Mouse (Mus musculus) lung, postnatal 25 days (tissue): Measurements from ENCODE around the gene Megf6.

ENCODE experiments used
- DNase-seq: peaks from one replicate; pipeline ENCODE4 v3.0.0; 2022; ENCODE audit warnings: low spot score

Gene Megf6

GRCm38 (mm10) chr4:154170506-154171150 lies at the start of gene Megf6:
Gene Megf6 (plus strand): TSS chr4:154170730.
- DNase-seq: peak; percentile 78

DNA sequence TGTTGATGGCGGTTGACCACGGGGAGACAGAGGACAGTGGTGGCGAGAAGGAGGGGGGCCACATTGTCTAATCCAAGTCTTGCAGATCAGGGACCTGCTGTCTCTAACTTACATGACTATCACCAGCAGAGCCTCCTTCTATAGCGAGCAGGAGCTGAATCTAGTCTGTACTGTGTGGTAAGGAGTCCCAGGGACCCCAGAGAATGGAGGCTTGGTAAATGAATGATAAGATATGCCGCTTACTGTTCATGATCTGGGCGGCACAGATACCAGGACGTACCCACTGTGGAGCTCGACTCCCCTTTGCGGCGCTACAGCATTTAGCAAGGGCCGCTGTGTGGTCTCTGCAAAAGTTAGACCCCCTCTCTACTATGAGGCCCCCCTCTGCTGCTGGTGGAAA lies 48.7 kb upstream of the Megf6 start:
- no peak for DNase-seq

- DNase-seq: no peak
These were observed 48.2 kb upstream of the Megf6 start for GRCm38 (mm10) chr4:154122374-154122773.

GRCm38 (mm10) chr4:154123553-154123952 lies 47.0 kb upstream of the Megf6 start:
- no peak for DNase-seq

DNA sequence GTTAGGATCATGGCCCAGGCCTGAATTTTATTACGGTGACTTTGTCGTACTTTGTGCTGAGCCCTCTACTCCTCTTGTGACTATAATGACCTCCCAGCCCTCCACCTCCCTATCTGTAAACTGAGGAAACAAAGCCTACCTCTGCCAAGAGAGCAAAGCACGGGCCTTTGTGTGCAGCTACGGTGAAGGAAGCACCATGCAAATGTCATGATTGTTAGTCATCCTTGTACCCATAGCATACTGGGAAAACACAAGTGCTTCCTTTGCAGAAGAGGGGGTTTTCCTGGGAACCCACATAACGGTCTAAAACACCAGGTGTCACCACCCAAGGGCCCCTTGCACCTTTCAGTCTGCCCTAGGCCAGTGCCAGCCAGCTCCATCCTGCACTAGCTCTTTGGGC lies 45.3 kb upstream of the Megf6 start:
- DNase-seq: no peak

DNA sequence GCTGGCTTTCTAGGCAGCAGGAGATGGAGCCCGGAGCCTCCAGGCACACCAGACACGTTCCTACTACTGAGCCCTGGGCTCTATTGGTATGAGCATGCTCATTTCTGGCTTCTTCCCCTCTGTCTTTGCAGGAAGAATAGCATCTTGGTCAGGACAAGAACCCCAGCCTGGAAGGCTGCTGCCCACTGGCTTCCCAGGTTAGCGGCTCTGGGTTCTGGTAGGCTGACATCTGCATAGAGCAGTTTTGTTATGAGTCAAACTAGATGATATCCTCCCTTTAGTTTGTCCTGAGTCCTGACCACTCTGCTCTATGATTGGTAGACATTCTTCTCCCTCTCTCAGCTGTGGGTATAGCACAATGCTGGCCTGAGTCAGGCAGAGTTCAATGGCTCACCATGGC lies 43.3 kb upstream of the Megf6 start:
- DNase-seq: no peak

GRCm38 (mm10) chr4:154129950-154130349 lies 40.6 kb upstream of the Megf6 start:
- no peak for DNase-seq

DNA sequence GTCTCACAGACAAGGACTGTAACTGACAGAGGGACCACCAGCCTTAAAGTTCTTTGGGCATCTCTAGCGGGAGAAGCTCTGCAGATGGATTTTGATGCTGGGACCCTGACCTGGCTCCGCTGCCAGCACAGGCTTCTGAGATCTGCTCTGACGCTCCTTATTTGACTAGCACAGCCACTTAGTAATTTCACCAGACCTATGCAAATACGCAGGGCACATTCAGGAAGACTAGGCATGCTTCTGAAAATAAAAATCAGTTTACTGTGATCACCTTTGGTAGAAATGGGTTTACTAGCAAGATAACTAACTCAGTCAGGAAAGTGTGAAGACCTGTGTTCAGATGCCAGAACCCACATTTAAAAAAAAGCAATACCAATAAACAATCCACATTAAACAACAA lies 38.6 kb upstream of the Megf6 start:
- DNase-seq: no peak

DNA sequence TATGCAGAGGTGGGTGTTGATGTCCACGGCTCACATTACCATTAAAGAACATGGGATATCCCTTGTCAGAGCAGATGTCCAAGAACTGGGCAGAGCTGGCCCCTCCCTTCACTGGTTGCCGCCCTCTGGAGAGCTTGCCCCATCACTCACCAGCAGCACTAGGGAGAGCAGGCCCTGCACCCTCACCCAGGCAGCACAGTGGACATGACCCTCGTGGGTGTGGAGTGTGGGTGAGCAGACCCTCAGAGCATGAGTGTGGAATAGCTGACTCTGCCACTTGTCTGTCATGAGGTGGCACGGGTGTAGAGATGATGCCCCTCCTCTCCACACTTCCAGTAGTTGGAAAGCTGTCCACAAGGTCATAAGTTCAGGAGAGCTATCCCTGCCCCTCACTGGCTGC lies 35.7 kb upstream of the Megf6 start:
- DNase-seq: no peak

DNA sequence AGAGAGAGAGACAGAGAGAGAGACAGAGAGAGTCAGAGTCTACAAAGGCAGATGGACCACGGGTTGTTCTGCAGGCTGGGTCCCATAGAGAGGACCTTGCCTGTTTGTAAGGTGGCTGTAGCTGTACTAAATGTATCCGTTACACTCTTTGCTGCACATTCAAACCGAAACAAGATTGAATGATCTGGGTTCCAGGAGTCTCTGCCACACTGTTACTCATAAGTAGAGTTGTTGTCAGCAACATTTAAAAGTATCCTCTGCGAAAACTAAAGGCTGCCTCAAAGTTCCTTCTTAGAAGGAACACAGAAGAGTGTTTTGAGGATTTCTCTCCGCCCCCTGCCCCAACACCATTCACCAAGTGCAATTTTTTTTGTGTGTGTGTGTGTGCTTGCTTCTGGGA lies 33.4 kb upstream of the Megf6 start:
- no peak for DNase-seq

GRCm38 (mm10) chr4:154139671-154140181 lies 30.8 kb upstream of the Megf6 start:
- DNase-seq: no peak

DNA sequence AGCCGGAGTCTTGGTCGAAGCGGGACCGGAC lies 30.5 kb upstream of the Megf6 start, which contains the start of gene Trp73:
TSS of gene Trp73 (minus strand) at position 27 of the 31 bp plus-strand sequence.
- no peak for DNase-seq

DNA sequence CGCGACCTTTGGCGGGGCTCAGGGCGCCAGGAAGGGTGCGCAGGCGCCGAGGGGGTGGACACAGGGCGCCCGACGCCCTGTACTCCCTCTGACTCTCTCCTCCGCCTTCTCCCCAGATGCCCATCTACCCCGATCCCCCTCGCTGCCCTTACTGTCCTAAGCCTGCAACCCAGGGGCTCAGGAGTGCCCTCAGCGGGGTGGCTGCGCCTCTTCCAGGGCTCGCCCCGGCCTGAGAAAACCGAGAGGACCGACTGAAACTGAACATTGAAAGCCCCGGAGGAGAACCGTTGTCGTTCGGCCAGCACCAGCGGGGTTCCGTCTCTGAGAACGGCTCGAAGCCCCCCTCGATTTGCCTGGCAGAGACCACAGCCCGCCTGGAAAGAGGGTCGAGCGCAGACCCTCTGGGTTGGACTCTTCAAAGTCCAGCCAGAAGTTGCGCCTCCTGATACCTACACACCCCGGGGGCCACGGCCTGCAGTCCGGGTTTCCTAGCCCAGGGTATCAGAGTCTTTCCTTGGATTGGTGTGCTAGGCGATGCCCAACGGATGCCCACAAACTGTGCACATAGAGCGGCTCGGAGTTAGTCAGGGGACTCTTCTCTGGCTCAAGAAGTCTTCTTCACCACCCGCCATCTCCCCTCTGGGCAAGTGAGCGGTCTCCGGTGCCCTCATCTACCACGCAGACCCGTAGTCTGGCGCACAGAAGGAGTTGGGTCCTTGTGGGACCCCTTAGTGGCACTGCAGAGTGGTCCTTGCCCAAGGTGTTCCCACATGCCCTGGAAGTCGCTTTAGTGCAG lies 30.1 kb upstream of the Megf6 start:
- no peak for DNase-seq

DNA sequence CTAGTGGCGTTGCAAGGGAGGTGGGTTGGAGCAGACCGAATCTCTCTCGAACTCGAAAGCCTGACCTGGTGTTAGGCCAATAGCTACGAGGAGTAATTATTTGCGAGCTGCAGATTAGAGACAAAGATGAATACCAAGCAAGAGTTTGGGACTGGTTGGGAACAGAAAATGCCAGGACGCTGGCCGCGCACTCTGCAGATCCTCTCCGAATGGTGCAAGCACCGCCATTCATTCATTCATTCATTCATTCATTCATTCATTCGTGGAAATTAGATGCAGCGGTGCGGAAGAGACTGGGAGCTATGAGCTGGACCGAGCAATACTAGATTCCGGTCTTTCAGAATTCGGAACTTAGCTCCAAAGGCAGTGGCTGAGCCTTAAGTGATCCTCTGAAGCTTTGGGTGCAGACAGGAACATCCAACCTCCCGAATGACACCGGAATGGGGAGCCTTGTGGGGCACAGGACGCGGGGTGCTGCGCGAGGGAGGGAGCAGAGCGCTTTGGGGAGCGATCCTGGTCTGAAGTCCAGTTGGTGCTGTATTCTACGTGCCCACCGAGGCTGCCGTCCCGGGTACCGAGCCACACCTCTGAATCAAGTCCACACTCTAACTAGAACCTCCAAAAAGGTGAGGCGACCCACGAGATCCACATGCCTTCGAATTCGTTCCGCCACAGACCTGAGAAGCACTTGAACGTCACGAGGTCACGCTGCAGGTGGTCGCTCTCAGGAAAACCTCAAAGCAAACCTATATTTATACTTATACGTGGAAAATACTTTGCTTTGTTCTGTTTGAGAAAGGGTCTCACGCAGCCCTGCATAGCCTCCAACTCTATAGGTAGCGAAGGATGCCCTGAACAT lies 29.3 kb upstream of the Megf6 start:
- DNase-seq: no peak

DNA sequence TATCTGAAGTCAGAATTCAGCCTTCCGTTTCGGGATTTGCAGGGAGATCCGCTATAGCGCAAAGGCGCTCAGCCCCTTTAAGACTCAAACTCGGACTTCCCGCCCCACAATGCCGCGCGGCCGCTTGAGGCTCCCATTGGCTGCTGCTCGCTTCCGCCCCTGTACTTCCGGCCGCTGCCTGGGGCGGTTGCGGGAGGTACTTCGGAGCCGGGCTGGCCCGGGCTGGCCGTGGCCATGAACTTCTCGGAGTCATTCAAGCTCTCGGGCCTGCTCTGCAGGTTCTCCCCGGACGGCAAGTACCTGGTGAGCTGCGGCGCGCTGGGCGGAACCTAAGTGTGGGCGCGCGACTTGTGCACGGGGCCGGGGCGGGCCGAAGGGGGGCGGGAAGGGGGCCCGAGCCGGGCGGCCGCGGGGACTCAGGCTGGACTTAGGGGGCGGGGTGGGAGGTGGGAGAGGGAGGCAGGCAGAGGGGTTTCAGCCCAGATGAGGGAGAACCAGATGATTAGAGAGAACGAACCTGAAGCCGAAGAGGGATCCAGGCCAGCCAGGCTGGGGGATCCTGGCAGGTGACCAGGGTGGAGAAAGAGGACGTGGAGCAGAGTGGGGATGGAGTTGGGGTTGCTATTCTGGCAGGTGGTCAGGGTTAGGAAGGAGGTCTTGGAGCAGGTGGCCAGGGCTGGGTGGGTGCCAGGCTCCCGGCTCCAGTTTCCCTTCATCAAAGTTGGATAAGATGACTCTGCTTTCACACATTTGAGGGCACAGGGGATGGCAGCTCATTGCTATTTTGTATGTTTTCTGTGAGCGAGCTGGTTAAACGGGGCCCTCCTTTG lies 28.1 kb upstream of the Megf6 start, which contains the start of gene Wrap73:
TSS of gene Wrap73 (plus strand) at position 162 of the 830 bp plus-strand sequence.
- DNase-seq: peak; percentile 91

- DNase-seq: no peak
These were observed 25.8 kb upstream of the Megf6 start for GRCm38 (mm10) chr4:154144712-154145111.

DNA sequence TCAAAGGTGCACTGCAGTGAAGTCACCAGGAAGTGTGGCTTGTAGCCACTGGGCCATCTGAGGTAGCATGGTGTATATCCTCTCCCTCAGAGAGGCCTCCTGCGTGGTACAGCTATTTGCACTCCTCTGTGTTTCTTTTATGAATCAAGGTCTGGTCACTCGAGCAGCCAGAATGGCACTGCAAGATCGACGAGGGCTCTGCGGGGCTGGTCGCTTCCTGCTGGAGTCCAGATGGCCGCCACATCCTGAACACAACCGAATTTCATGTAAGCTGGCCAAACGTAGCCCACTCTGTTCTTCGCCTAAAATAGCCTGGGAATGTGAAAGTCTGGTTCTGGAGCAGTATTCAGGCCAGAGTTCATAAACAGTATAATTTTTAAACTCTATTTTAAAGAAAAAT lies 24.2 kb upstream of the Megf6 start:
- no peak for DNase-seq

DNA sequence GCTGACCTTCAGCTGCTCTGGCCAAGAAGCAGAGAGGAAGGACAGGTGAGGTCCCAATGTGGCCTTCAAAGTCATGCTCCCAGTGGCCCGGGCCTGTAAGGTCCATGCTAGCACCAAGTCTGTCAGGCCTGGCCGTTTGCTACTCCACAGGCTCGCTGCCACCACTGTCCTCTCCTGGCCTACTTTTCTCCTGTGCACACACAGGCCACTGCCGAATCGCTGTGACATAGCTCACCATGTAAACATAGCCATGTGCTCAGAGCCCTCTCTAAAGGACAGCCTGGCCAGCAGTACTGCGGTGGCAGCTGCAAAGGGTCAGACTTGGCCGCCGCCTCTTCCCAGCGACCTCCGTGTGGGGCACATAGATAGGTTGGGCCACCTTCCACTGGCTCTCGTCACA lies 16.4 kb upstream of the Megf6 start:
- DNase-seq: no peak

DNA sequence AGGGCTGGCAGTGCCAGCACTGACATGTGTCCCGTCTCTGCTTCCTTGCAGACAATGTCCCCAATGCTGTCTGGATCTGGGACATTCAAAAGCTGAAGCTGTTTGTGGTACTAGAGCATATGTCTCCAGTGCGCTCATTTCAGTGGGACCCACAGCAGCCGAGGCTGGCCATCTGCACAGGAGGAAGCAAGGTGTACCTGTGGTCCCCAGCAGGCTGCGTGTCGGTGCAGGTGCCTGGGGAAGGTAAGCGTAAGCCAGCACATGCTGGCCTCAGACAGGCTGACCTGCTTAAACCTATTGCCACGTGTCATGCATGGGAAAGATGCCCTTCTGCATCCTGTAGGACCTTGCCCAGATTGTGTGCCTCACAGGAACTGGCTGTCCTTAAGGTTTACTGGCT lies 14.5 kb upstream of the Megf6 start:
- no peak for DNase-seq

- no peak for DNase-seq
These were observed 12.4 kb upstream of the Megf6 start for GRCm38 (mm10) chr4:154157970-154158662.

DNA sequence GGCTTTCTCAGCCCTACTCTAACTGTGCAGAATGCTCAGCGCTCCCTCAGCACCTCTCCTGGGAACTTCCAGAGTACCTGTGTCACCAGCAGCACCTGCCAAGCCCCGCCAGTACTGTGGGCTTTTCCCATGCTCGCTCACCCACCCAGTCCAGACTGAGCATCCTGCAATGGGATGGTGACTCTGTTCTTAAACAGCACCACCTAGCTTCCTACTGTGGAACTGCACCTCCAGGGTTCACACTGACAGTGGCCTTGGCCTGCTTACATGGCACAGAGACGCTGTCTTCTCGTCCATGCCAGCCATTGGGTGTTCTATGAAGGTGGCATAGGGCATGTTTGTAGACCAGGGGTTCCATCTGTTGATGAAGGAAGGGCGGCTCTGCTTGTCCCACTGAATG lies 11.5 kb upstream of the Megf6 start:
- DNase-seq: peak; percentile 90
